Mouse (Mus musculus): ENCODE data around the gene Btf3l4. TPM values are rescaled to one million over a fixed set of nuclear protein-coding genes. Genes with fewer than 3 reads are reported as not detected.

Gene Btf3l4
- total RNA-seq (2021): 10 to 100 TPM; 39.5 to 44.5 TPM
- long read RNA-seq, experiment 1, transcript Btf3l4-203 (6 exons, 1,033 nt): minor isoform, 5 of 62 reads
- long read RNA-seq, experiment 1, transcript Btf3l4-204 (6 exons, 3,141 nt): major isoform, 50 of 62 reads
- long read RNA-seq, experiment 1, partial matches to known transcripts: 1 of 62 reads
- long read RNA-seq, experiment 1, other reads (novel, unspliced or antisense): 5 of 62 reads
- long read RNA-seq, experiment 2, transcript Btf3l4-203 (6 exons, 1,033 nt): minor isoform, 11 of 51 reads
- long read RNA-seq, experiment 2, transcript Btf3l4-204 (6 exons, 3,141 nt): major isoform, 34 of 51 reads
- long read RNA-seq, experiment 2, partial matches to known transcripts: 0 of 51 reads
- long read RNA-seq, experiment 2, other reads (novel, unspliced or antisense): 6 of 51 reads

- DNase-seq (ENCODE audit: low spot score): peak; percentile 89
These were observed at the start of gene Btf3l4 for GRCm38 (mm10) chr4:108832916-108833827. Btf3l4 (minus strand) TSS chr4:108833614.

DNA sequence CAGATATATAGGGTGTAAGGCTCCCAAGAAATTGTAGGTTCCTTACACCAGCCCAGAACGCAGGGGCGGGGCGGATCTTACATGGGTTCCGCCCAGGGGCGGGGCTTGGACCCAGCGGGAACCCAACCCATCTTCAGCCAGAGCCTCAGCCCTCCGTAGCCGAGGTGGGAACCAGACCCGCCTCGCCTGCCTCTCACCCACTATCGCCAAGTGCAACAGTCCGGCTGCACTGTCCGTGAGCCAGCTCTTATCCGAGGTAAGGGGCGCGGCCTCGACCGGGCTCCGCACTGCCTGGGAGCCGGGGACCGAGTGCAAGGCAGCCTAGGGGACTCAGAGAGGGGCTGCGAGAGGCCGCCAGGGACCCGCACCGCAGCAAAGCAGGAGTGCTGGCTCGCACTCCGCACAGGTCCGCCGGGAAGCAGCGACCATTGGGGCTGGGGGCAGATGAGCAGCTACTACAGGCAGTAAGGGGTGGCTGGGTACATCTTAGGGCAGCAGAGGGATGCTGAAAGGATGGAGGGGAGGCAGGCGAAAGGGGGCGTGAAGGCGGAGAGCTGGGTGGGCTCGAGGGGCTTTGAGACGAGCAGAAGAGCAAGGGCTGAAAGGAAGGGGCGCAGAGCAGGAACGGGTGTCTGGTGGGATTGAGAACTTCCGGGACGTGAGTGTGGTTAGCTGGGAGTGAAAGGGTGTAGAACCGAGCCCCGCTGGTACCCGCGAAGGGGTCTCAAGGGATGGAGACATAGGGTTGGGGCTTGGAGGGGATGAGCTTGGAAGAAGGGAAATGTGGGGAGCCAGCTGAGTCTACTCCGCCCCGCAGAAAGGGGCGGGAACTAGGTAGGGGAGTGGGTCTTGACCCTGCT is 45.8 kb upstream of the Btf3l4 start, which contains the start of gene Rab3b:
Gene Rab3b, plus strand, starts transcription at position 101 of the 860 bp plus-strand sequence.
- DNase-seq (ENCODE audit: low spot score): peak; percentile 33

DNA sequence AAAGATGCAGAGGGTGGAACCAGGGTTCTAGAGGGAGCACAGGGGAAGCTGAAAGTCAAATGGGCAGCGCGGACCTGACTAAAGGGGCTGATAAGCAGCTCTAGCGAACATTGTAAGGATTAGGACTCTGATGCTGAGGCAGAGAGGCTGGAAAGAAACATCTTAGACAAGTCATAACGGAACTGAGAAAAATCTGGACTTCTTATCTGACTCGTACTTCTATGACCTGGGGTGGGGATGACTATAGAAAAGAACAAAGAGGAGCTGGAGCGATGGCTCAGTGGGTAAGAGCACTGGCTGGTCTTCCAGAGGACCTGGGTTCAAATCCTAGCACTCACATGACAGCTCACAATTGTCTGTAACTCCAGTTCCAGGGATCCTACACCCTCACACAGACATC is 44.5 kb upstream of the Btf3l4 start:
- DNase-seq (ENCODE audit: low spot score): no peak

- no peak for DNase-seq (ENCODE audit: low spot score)
These were observed 40.3 kb upstream of the Btf3l4 start for GRCm38 (mm10) chr4:108873746-108874145.

- peak; percentile 88 for DNase-seq (ENCODE audit: low spot score)
These were observed 36.4 kb upstream of the Btf3l4 start for GRCm38 (mm10) chr4:108869730-108870374.

DNA sequence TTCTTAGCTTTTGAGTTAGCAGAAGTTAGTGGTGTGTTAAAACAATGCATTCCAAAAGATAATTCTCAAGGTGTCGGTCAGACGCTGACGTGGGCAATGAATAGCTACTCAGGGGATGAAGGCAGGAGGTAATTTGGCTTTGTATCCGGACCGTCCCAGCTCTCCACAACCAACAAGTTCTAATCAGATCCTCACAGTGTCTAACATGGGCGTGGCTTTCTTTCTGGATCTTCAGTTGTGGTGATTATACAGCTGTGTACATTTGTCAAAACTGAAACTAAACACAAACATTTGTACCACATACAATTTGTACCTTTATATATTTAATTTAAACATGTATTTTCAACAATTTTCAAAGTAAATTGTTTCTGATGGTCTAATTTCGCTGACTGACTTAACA is 33.4 kb upstream of the Btf3l4 start:
- DNase-seq (ENCODE audit: low spot score): no peak

GRCm38 (mm10) chr4:108848505-108848848 is 15.1 kb upstream of the Btf3l4 start, which contains the start of gene A730015C16Rik:
A730015C16Rik (minus strand) TSS chr4:108848619.
- peak; percentile 29 for DNase-seq (ENCODE audit: low spot score)

- DNase-seq (ENCODE audit: low spot score): peak; percentile 88
These were observed 14.5 kb upstream of the Btf3l4 start, which contains the start of gene Kti12 for GRCm38 (mm10) chr4:108847715-108848504. Kti12 (plus strand) TSS chr4:108847785.

DNA sequence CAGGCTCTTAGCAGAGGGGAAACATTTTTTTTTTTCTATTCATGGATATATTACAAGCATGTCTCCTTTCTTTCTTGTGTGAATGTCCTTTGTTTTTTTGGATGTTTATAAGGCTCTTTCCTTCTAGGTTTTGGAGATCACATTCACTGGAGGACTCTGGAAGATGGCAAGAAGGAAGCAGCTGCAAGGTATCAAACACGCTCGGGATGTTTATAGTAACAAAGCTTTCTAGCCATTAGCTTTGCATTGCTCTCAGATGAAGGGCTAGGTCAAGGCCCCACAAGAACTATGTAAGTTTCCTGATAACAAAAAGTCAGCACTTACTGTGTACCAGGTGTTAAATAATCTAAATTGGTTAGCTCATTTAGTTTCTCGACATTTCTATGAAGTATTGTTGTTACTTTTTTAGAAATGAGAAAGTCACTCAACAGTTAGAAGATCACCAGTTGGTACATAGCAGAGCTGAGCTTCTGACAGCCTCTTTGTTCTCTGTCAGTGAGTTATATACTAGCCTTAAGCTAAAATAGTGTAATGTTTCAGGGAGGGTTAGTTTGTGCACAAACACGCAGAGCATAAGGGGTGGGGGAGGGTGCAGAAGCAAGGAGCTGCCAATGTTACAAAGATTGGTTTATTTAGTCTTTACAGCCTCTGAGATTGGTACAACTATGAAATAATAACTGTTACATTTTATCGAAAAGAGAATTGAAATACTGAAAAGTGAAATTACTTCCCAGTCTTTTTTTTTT is 12.6 kb upstream of the Btf3l4 start:
- no peak for DNase-seq (ENCODE audit: low spot score)

DNA sequence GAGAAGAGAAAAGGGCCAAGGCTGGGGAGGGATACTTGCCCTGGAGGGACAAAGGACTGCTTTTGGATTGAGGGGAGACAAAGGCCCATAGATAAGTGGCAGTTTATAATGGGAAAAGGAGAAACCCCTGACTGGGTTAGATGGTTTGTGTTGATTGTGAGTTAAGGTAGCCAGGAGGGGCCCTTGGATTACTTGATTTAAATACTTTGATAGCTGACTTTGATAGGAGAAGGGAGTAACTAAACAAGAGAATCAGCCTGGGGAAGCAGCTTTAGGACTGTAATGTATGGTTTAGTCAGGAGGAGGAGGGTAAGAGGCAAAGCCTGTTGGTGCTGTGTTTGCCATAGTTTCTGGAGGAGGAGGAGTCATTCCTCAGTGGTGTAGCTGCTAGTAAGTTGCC is 9.9 kb upstream of the Btf3l4 start:
- DNase-seq (ENCODE audit: low spot score): no peak

GRCm38 (mm10) chr4:108841920-108842578 is 8.6 kb upstream of the Btf3l4 start:
- no peak for DNase-seq (ENCODE audit: low spot score)

- DNase-seq (ENCODE audit: low spot score): peak; percentile 67
These were observed 4.6 kb upstream of the Btf3l4 start for GRCm38 (mm10) chr4:108838031-108838430.

DNA sequence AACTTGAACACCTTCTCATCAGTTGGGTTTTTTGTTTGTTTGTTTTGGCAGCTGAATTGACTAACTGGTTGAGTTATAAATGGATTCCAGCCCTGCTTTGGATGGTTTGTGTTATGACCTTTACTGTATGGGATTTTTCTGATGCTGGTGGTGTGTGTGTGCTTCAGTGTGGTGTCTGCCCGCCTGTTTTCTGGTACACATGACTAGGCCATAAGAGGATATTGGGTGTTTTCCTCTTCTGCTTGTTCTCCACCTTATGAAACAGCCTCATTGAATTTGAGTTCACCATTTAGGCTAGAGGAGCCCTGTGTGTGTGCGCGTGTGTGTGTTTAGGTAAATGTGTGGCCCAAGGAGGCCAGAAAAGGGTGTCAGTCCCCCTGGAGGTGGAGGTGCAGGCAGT is 2.1 kb upstream of the Btf3l4 start:
- no peak for DNase-seq (ENCODE audit: low spot score)

DNA sequence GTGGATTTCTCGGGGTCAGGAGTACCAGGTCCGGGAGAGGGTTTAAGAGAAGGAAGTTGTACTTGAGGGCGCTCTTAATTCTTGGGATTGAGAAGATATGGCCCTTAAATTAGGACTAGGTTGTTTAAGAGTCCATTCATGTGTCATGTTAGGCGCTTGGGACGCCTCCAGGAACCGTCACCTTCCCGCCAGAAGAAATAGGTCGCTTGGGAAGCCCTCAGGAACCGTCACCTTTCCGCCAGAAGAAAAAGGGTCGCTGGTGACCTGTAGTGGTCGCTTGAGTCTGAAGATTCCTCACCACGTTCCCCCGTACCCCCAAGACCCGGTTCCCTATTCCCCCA is 1.5 kb upstream of the Btf3l4 start:
- DNase-seq (ENCODE audit: low spot score): no peak

DNA sequence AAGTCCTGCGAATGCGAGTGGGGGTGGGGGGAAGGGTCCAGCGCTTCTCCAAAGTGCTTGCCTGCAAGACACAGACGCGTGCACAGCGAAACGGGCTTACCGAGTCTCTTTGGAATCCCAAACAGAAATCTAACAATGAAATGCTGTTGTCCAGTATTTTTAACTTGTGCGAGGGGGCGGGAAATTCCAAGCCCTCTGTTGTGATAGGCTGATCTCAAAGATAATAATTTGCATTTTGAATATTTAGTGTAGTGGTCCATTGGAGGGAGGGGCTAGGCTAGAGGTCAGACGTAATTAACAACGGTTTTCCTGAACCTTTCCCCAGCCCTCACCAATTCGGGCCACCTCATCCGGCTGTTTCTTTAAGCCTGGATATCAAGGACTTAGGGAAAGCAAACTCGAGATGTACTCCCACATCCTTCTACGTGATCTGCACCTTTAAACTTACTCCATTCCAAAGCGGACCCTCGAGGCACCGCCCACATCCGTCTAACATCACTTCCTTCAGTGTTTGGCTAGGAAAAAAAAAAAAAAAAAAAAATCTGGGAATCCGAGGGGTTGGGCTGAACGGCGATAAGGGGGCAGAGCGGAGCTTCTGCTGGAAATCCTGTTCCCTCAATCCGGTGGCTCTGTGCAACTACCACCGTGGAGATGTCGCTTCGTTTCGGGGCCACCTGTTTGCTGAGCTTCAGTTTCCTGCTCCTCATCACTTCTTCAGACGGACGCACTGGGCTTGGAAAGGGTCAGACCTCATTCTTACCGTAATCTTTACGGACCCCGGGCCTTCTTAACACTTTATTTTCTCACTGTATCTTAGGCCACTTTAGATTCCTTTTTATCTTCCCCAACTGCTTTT is 929 bp upstream of the Btf3l4 start, which contains the start of gene Txndc12:
Gene Txndc12, plus strand, starts transcription at position 487 of the 856 bp plus-strand sequence.
- DNase-seq (ENCODE audit: low spot score): peak; percentile 83

DNA sequence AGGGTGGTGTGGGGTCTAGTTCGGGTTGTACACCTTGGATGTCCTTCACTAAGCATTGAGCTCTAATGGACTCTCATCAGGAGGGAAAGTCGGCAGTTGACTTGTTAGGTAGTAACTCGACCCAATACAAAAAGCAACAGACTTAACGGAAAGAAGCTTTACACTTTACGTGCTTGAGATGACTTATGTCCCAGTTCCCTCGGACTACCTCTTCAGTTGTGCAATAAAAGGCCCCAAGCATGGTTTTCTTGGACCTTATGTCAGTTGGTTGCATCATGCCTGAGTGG is 357 bp upstream of the Btf3l4 start:
- no peak for DNase-seq (ENCODE audit: low spot score)

DNA sequence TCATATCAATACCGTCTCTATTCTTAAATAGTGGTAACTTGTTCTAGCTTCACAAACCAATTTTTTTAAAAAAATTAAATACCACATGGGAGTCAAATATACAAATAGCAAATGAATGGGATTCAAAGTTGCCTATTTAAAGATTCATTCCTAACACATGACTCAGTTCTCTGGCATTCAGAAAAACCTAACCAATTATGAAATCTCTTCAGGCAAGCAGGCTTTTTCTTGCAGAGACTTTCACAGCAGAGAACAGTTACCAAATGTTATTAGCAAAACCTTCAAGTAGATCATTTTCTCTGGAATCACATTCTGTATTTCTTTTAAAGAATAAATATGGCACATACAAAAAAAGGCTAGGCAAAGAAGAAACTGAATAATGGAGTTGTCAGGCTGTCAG is 2.7 kb downstream of the Btf3l4 start:
- DNase-seq (ENCODE audit: low spot score): no peak

- DNase-seq (ENCODE audit: low spot score): no peak
These were observed 6.8 kb downstream of the Btf3l4 start for GRCm38 (mm10) chr4:108826643-108827042.
